Mouse (Mus musculus) testis, adult 2 months (tissue): Measurements from ENCODE around the gene Mpp3.

ENCODE experiments used
- CTCF ChIP-seq: fragments of 200-500 bp; IDR thresholded peaks from 2 replicates; pipeline ENCODE4 v1.5.1; 2012; ENCODE audit warnings: low read depth, mild to moderate bottlenecking, inconsistent platforms, low read length, moderate library complexity; ENCODE audit not compliant: control insufficient read depth, insufficient read depth, insufficient replicate concordance
- POLR2A ChIP-seq: fragments of 200-500 bp; IDR thresholded peaks from 2 replicates; pipeline ENCODE4 v1.6.1; 2012; ENCODE audit warnings: low read depth, mild to moderate bottlenecking, inconsistent platforms, low read length, moderate library complexity; ENCODE audit not compliant: control insufficient read depth

- TF ChIP-seq CTCF (no peak), POLR2A (no peak)
Measured at GRCm38 (mm10) chr11:102035456-102035960, 7.2 kb upstream of the Mpp3 start.
